Mouse (Mus musculus): ENCODE measurements around the gene Glyctk. TPM values are rescaled to one million over a fixed set of nuclear protein-coding genes. Genes with fewer than 3 reads are reported as not detected.
A peak's percentile ranks its signal among the peaks of the same experiment; 100 is the strongest.

Gene Glyctk
- 1 to 10 TPM; 4.8 to 5.6 TPM for total RNA-seq (2021)
- long read RNA-seq, experiment 1, partial matches to known transcripts: 2 of 6 reads
- long read RNA-seq, experiment 1, other reads (novel, unspliced or antisense): 4 of 6 reads
- long read RNA-seq, experiment 2, partial matches to known transcripts: 0 of 2 reads
- long read RNA-seq, experiment 2, other reads (novel, unspliced or antisense): 2 of 2 reads

DNA sequence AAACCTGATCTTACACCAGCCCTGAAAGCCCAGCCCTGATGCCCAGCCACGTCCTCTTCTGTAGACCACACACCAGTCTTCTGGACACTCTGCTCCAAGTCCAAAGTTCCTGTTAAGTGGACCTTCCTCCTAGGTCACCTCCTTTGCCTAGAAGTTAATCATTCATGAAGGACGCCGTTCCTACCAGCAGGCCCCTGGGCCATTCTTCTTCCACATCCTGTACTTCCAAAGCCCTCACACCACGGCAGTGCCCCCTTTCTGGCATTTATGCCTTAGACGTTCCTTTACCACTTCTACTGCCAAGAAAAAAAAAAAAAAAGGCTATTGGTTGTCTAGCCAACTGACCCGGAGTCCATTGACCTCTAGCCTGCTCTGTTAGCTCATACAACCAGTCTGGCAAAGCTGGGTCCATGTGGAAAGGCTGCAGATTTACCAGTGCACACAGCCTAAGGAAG lies at the start of gene Glyctk:
Gene Glyctk, minus strand, starts transcription at position 102 of the 455 bp plus-strand sequence.
- DNase-seq (ENCODE audit: low spot score in 2 of 2): no peak
- intact Hi-C loops (cut with DNase I): no loop called here

DNA sequence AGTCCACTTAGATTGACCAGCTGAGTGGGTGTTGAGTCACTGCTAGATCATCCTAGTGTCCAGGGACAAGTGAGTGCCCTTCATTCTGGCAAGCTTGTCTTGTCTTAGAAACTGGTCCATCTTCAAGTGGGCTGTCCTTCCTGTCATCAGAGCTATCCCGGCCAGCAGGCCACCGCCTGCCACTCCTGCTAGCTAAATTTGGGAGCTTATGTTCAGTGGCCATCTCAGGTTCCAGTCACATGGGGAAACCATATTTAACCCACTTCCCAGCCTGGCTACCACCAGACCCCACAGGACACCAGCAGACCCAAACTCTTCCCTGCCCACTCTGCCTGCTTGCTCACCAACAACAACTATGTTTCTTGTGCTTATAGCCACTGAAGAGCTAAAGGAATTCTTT lies 48.6 kb upstream of the Glyctk start:
- intact Hi-C loops (cut with DNase I): loop anchor here (10.0 kb wide), 1 partner anchor 218 kb away; the partner anchor contains the start of gene Rpl29
- DNase-seq (ENCODE audit: low spot score in 2 of 2): no peak

DNA sequence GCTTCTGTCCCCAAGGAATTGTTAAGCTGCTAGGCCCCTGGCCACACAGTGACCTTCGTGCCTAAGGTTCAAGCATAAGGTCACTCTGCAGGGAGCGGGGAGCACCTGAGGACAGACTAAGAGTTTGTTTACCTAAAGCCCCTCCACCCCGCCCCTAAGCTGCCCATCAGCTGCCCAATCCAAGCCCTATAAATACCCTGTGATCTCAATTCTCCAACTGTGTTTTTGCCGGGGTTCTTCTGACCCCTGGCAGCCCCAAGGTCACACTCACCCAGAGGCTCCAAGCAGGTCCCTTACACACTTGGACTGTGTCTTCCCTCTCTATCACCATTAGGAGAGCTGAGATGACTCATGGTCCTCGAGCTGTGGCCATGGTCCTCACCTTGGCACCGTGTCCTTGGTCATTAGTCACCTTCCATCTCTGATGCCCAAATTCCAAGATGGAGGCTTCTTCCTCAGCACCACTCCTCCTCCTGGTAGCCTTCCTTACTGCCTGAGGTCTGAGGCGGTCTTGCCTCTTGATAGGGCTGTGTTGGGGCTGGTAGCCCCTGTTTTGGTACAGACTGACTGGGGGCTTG lies 47.9 kb upstream of the Glyctk start:
- intact Hi-C loops (cut with DNase I): loop anchor here (10.0 kb wide), 1 partner anchor 219 kb away; the partner anchor contains the start of gene Rpl29
- DNase-seq (ENCODE audit: low spot score in 2 of 2): no peak

DNA sequence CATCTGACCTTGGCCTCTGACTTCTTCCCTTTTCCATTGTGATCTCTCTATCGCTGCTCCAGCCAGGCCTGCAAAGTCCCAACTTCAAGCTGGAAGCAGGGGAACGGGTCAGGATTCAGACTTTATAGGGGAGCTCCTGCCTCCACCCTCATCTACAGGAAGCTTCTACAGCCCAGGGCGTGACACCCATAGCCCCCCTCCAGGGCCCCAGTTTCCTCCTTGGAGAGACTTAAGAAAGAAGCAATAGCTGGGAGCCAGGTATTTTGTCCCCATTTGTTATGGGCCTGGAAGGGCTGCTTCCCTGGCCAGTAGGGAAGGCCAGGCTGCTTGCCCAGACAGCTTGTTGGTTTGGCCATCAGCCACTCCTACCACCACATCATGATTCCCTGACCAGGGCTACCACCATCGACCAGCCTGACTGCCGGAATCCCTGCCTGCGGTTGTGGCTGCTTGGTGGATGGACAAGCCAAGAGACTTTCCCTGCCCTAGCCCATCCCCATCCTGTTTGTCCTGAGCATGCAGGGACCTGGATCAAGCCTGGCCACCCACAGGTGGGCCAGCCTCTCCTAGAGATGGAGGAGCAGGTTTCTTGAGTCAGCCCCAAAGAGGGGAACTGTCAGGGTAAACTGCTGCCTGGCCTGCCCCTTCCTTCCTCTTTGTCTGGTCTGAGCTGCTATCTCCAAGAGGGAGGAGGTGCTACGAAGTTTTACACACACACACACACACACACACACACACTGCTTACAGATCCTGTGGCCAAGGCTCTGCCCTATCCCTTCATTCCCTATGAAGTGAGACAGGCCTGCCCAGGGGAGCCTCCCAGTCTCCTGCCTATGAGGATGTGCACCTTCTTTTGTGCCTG lies 46.3 kb upstream of the Glyctk start:
- intact Hi-C loops (cut with DNase I): loop anchor here (10.0 kb wide), 1 partner anchor 221 kb away; the partner anchor contains the start of gene Rpl29
- no peak for DNase-seq (ENCODE audit: low spot score in 2 of 2)

DNA sequence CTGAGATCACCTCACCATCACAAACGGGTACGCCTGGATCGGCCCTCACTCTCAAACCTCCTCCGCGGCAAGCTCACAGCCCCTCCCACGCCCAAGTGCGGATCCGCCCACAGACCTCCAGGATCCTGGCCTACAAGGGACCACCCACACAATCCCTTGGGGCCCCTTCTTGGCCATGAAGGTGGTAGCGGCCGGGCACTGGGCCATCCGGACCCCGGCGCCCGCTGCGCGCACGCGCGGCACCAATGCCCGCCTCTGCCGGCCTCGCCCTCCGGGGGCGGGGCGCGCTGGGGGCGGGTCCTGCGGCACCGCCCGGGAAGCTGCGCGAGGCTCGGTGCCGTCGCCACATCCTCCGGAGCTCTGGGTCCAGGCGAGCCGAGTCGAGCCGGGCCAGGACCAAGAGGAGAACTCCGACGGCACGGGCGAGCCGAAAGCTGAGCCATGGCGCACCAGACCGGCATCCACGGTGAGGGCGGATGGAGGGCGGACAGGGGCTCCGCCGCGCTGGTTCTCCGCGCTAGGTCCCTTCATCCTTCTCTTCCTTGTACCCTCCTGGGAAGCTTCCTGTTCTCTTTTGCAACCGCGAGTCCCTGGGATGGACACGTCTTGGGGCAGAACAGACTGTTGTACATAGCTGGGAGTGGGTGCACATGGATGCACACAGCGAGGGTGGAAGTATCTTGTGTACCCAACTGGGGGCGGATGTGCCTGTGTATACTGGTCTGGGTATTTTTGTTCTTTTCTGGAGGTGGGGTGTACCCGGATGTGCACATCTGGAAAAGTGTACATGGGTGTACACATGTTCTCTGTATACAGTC lies 45.1 kb upstream of the Glyctk start, which contains the start of gene Twf2:
Gene Twf2, plus strand, starts transcription at position 290 of the 818 bp plus-strand sequence.
- DNase-seq (ENCODE audit: low spot score in 2 of 2): peak; percentile 87 to 93
- intact Hi-C loops (cut with DNase I): loop anchor here (10.0 kb wide), 1 partner anchor 222 kb away; the partner anchor contains the start of gene Rpl29

DNA sequence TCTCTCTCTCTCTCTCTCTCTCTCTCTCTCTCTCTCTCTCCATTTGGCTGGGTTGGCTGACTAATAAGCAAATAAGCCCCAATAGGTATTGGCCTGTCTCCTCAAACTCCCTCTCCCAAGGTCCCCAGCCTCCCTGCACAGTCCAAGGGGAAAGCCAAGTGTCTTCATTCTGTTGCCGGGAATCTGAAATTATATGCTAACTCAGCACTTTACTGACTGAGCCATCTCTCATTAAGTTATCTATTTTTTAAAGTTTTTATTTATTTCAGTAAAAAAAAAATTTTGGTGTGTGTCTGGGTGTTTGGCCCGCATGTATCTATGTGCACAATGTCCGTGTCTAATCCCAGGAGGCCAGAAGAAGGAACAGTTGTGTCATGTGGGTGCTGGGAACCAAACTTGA lies 44.0 kb upstream of the Glyctk start:
- no peak for DNase-seq (ENCODE audit: low spot score in 2 of 2)
- intact Hi-C loops (cut with DNase I): loop anchor here (10.0 kb wide), 1 partner anchor 223 kb away; the partner anchor contains the start of gene Rpl29

DNA sequence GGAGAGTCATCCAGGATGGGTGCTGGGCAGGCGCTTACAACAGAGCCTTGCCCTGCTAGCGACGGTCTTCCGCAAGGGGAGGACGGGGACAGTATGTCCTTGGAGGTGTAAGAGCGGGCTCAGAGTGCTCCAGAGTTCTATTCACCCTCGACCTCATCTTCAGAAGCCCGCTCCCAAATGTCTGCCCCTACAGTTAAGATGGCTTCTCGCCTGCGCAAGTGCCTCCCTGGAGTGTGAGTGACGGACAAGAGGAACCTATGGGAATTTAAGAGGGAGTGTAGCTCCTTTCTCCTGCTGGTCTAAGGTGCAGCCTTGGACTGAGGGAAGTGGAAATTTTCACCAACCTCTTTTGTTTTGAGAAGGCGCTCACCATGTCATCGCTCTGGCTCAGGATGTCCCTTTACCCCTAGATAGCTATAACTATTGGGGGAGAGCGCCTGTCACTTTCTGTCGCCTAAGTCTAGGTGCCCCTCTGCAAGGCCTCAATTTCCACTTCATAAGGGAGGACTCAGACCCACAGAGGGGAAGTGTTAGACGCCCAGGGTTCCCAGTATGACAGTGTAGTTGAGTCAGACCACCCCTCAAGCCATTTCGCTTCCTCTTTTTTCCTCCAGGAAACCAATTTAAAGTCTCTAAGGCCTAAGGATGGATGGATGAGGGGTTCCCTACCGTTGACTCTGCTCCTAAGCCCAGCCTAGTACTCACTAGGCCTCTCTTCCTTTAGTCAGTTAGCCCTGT lies 41.8 kb upstream of the Glyctk start, which contains the start of gene Ppm1m:
Gene Ppm1m, minus strand, starts transcription at position 212 of the 738 bp plus-strand sequence.
- intact Hi-C loops (cut with DNase I): loop anchor here (10.0 kb wide), 1 partner anchor 225 kb away; the partner anchor contains the start of gene Rpl29
- no peak for DNase-seq (ENCODE audit: low spot score in 2 of 2)

DNA sequence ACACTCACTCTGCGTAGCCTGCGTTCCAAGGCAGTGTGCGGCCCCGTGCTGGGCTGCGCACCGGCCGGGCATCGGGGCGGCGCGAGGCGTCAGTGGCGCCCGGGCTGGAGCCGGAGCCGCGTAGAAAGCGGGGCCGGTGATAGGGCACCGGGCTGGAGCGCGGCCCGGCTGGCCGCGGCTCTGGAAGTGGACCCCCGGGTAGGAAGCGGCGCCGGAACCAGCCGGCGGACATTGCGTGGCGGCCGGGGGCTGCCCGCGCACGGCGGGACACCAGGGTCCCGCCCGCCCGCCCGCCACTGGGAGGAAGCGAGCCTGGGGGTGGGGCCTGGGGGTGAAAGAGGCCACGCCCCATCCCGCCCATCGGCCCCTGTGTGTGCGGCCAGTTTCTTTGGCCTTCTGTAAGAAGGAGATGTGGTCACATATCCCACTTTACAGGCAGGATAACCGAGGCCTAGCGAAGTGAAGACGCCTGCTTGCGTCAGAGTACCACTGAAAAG lies 41.1 kb upstream of the Glyctk start:
- intact Hi-C loops (cut with DNase I): no loop called here
- DNase-seq (ENCODE audit: low spot score in 2 of 2): peak in 1 of 2 experiments; percentile 52

DNA sequence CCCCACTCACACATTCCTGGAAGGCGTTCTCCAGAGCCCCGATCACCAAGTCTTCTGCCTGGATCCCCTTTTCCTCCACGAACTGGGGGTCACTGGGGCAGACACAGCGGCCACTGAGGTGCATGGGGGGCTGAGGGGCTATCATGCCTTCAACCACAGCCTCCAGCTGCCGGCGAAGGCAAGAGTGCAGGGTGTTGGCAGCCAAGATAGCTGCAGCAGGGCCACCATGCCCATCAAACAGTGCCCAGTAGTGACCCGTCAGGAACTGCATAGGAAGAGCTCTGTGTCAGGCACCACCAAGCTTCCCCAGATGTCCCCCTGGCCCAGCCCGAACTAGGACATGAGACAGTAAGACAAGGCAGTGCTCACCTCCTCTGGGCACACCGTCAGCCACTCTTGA lies 39.8 kb upstream of the Glyctk start:
- DNase-seq (ENCODE audit: low spot score in 2 of 2): no peak
- intact Hi-C loops (cut with DNase I): no loop called here

DNA sequence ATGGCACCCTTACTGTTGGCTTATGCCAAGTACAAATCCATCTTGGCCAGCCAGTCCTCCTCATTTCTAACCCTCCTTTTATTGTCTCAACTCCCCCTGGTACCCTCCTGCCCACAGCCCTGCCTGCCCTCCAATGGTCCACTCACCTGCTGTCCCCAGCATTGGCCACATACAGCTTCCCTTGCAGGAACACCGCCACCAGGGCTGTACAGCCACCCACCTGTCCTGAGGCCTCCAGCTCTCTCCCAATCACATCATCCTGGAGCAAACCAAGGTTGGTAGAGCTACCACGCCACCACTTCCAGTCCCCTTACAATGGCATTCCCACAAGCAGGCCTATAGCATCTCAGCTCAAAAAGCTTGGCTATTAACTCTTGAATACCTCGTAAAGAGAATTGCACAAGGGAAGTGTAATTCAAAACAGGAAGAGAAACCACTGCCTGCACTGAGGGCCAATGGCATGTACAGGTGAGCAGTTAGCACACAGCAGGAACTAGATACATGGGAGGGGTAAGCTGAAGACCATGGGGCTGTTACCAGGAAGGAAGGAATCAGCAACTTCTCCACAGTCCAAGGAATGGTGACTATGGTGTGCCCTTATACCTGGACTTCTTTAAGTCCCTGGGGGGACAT lies 39.3 kb upstream of the Glyctk start:
- intact Hi-C loops (cut with DNase I): no loop called here
- no peak for DNase-seq (ENCODE audit: low spot score in 2 of 2)

DNA sequence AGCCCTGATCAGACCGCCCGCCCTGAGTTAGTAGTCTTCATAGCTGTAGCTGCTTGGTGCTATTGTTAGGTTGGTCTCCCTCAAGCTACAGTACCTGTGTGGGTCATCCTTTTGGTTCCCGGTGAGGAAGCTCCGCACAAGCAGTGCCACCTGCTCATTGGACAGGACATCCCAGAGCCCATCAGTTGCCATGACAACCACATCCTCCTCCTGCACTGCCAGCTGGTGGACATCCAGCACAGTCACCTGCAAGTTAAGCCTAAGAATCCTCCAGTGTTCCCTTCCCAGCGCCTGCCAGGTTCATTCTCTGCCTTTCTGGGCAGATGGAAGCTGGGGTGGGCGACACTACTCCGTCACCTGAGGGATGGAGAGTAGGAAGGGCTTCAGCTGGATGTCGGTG lies 37.8 kb upstream of the Glyctk start:
- DNase-seq (ENCODE audit: low spot score in 2 of 2): peak in 1 of 2 experiments; percentile 70
- intact Hi-C loops (cut with DNase I): no loop called here

DNA sequence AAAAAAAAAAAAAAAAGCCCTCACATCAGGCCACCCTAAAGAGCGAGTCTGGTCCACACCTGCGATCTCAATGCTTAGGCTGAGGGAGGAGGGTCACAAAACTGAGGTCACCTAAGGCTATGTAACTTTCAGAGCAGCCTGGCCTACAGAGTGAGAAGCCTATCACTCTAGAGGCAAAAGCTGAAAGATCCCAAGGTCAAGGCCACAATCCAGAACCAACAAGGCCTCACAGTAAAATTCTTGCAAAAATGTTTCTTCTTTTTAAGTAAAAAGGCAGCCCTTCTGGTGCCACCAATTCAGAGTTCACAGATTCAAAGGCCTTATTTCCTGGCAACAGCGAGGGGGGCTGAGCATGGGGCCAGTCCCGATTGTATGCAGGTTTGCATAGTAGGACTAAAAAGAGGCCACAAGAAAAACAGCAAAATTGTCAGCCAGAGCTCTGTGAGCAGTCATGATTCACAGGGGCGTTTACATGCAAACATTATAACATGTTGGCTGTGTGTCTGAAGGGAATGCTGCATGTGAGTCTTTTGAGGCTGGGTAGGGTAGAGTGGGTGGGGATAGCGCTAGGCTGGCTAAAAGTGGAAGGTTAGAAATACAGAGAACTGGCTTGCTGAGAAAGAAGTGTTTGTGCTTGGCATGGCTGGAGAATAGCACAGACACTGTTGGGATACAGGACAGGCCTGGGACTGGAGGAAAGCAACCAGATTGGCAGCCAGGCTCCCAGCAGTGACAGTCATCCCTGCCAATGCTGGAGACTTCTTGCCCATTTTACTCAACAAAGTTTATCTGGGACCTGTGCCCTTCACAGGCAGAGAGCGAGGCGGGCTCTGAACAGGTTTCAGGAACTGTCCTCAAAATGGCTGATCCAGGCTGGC lies 36.2 kb upstream of the Glyctk start:
- intact Hi-C loops (cut with DNase I): no loop called here
- DNase-seq (ENCODE audit: low spot score in 2 of 2): peak in 1 of 2 experiments; percentile 63

DNA sequence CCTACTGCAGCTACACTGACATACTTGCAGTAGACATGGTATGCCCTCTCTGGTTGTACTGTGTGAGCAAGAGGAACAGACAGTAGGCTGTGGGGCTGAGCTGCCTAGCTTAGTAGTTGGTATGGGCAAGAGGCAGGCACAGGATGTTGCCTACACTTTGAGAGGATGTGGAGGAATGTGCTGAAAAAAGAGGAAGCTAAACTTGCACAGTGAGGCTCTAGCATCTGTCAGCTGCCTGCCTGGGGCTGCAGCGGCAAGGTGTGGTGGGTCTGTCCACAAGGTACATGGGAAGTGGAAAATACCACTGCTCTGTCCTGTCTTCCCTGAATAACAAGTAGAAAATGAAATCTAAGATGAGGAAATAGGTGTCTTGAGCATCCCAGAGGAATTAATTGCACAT lies 35.1 kb upstream of the Glyctk start:
- intact Hi-C loops (cut with DNase I): no loop called here
- peak in 1 of 2 experiments; percentile 60 for DNase-seq (ENCODE audit: low spot score in 2 of 2)

DNA sequence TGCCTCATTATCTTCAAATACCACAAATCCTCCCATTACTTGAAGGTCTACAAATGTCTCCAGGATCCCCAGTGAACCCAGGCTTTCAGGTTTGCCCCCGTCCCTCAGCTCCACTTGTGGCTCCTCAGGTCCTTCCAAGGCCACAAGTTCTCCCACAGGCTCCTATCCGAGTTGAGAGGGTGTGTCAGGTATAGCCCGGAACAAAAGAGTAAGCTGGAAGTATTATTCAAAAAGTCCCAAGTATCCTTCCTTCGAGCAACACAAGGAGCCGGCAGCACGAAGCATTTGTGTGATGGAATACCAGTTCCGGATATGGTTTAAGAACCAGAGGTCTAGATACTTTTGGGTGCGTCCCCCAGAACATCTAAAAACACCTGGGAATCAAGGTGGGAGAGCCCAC lies 34.1 kb upstream of the Glyctk start:
- no peak for DNase-seq (ENCODE audit: low spot score in 2 of 2)
- intact Hi-C loops (cut with DNase I): no loop called here

DNA sequence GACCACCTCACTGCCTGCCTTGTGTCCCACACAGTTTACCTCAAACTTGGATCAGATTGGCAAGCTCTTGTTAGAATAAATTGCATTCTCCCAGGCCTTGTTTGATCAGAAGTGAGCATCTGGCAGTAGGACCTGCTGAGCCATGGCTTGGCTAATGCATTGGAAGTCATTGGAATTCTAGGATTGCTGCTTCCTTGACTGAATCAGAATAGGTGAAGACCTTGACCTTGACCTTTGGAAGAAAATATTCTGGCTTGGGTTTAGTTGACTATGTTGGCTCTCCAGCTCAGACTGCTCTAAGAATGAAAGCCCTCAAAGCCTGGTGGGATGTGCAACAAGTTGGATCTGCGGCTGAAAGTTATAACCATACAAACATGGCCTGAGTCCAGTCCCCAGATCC lies 33.4 kb upstream of the Glyctk start:
- intact Hi-C loops (cut with DNase I): no loop called here

DNA sequence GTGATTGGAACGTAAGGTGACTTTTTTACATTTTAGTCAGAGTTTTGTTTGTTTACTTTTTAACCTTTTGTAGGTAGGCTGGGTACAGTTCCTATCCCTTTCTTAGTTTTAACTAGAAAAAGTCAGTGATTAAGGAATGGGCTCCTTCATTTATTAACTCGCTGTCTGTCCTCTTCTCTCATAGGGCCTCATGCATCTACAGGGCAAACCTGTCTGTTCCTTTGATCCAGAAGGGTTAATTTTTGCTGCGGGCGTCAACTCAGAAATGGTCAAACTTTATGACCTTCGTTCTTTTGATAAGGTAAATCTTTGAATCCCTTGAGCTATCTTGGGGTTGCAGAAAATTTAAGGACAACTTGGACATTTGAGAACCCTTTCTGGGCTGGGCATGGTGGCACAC lies 26.1 kb upstream of the Glyctk start:
- intact Hi-C loops (cut with DNase I): no loop called here
- DNase-seq (ENCODE audit: low spot score in 2 of 2): no peak

More for the DNA sequence above, 33.4 kb upstream of the Glyctk start:
- no peak for DNase-seq (ENCODE audit: low spot score in 2 of 2)

DNA sequence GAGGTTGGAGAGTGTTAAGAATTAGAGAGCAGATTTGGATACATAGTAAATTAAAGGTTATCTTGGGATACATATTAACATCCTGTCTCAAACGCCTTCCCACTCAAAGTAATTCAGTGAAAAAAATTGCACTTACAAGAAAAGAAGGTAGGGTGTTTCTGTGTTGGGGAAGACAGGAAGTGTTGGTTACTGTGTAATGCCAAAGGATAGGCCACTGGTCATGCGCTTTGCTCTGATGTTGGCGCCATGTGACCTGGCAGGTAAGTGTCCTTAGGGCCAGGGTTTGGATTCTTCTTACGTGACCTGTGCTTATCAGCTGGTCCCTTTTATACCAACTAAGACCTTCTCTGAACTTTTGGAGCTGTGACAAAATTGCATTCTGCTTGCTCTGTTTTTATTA lies 24.2 kb upstream of the Glyctk start:
- intact Hi-C loops (cut with DNase I): no loop called here
- no peak for DNase-seq (ENCODE audit: low spot score in 2 of 2)
